Mouse (Mus musculus): ENCODE measurements around the gene Tor4a. TPM values are rescaled to one million over a fixed set of nuclear protein-coding genes. Genes with fewer than 3 reads are reported as not detected.

The Tor4a gene
- polyA plus RNA-seq, 1 experiment from 2014 or later: 2.2 TPM

DNA sequence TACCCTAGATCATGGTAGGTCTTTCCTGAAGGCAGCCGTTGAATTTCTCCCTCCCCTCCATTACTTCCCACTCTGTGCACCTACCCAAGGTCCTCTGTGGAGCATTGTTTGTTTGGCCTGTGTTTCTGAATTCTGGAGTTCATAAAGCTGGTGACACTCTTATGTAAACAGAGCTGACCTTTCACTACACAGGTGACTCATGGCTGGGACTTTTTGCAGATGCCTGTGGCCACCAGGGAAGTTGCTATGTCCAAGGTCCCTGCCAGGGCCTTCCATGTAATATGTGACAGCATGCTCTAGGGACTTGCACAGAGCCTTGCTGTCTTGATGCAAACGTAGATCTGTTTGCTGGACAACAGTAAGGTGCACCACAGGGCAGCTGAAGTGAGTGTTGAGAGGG is 47.0 kb downstream of the Tor4a start:
- Histone ChIP-seq H3K4me1 (no peaks in the 10 kb centered on the region), H3K36me3 (replicated peaks) (no peaks in the 10 kb centered on the region), H3K27me3 (replicated peaks; ENCODE audit: low read depth, poor library complexity, severe bottlenecking) (no peaks in the 10 kb centered on the region), H3K27ac (replicated peaks) (no peak overlapping the region), H3K9me3 (no peaks in the 10 kb centered on the region), H3K4me3 (no peak overlapping the region)
- 69% methylated on average over 2 of the region's 2 CpGs for WGBS
- DNase-seq (ENCODE audit: low spot score): no peak

DNA sequence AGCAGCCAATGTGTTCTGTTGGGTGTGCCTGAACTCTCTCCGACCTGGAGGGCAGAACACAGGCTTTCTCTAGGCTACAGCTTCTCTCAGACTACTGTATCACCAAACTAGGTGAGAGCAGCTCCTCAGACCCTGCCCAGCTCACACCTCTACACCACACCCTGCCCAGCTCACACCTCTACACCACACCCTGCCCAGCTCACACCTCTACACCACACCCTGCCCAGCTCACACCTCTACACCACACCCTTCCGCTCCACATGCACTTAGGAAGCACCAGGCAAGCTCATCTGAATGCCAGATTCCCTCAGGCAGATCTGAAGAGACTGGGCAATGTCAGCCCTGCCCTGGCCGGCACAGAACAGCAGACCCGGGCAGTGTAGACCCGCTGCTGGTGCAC is 48.8 kb downstream of the Tor4a start:
- no peaks in the 10 kb centered on the region for H3K27me3 ChIP-seq (replicated peaks; ENCODE audit: low read depth, poor library complexity, severe bottlenecking)
- no peaks in the 10 kb centered on the region for H3K9me3 ChIP-seq
- no peaks in the 10 kb centered on the region for H3K36me3 ChIP-seq (replicated peaks)
- H3K4me3 ChIP-seq: no peak overlapping the region
- H3K4me1 ChIP-seq: no peaks in the 10 kb centered on the region
- no peak overlapping the region for H3K27ac ChIP-seq (replicated peaks)
- no peak for DNase-seq (ENCODE audit: low spot score)
- 85% methylated on average over 5 of the region's 5 CpGs for WGBS

- DNase-seq (ENCODE audit: low spot score): no peak
- Histone ChIP-seq H3K36me3 (replicated peaks) (no peaks in the 10 kb centered on the region), H3K9me3 (no peaks in the 10 kb centered on the region), H3K27me3 (replicated peaks; ENCODE audit: low read depth, poor library complexity, severe bottlenecking) (no peaks in the 10 kb centered on the region), H3K27ac (replicated peaks) (no peak overlapping the region), H3K4me3 (no peak overlapping the region), H3K4me1 (no peaks in the 10 kb centered on the region)
- 78% methylated on average over 5 of the region's 5 CpGs for WGBS
These were observed 49.3 kb downstream of the Tor4a start for GRCm38 (mm10) chr2:25147398-25147797.

DNA sequence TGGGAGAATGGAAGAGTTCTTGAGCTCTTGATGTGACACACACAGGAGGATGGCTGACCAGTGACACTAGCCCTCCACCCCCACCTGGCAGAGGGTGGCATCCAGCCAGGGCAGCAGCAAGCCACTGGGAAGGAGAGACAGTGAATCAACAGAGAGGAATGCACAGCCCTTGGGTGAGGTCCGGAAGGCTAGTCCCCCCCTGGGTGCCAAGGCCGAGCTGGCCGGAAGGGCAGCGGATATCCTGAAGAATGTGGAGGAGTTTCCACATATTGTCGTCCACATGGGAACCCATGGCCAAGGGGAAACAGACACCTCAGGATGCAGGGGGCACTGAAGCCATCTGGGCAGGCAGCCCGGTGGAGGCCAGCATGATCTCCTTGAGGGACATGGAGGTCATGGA is 51.3 kb downstream of the Tor4a start:
- H3K27ac ChIP-seq (replicated peaks): no peak overlapping the region
- WGBS: 82% methylated on average over 6 of the region's 6 CpGs

More for the DNA sequence above, 51.3 kb downstream of the Tor4a start:
- Histone ChIP-seq H3K9me3 (no peaks in the 10 kb centered on the region), H3K27me3 (replicated peaks; ENCODE audit: low read depth, poor library complexity, severe bottlenecking) (no peaks in the 10 kb centered on the region), H3K36me3 (replicated peaks) (no peaks in the 10 kb centered on the region), H3K4me3 (no peak overlapping the region), H3K4me1 (no peaks in the 10 kb centered on the region)
- no peak for DNase-seq (ENCODE audit: low spot score)

Other genes with a start within 250 kb of the Tor4a start
- 25.3 and 25.6 TPM in 2 replicates for gene Zmynd19, start 247.1 kb downstream of the Tor4a start, polyA plus RNA-seq (2016; fragmentation: Nextera tagmentation; extraction: Ambion mirVana)
- gene Dph7, start 234.5 kb downstream of the Tor4a start, polyA plus RNA-seq (2016; fragmentation: Nextera tagmentation; extraction: Ambion mirVana): 34.9 and 35.0 TPM in 2 replicates
- 124 and 127 TPM in 2 replicates for gene Mrpl41, start 221.8 kb downstream of the Tor4a start, polyA plus RNA-seq (2016; fragmentation: Nextera tagmentation; extraction: Ambion mirVana)
- 5.6 and 6.1 TPM in 2 replicates for gene Pnpla7, start 220.9 kb downstream of the Tor4a start, polyA plus RNA-seq (2016; fragmentation: Nextera tagmentation; extraction: Ambion mirVana)
- 67.3 and 68.6 TPM in 2 replicates for gene Nsmf, start 142.5 kb downstream of the Tor4a start, polyA plus RNA-seq (2016; fragmentation: Nextera tagmentation; extraction: Ambion mirVana)
- not detected in 2 replicates for gene Entpd8, start 116.6 kb downstream of the Tor4a start, polyA plus RNA-seq (2016; fragmentation: Nextera tagmentation; extraction: Ambion mirVana)
- gene Noxa1, start 101.7 kb downstream of the Tor4a start, polyA plus RNA-seq (2016; fragmentation: Nextera tagmentation; extraction: Ambion mirVana): 0.21 and 0.24 TPM in 2 replicates
- gene Nrarp, start 16.1 kb downstream of the Tor4a start, polyA plus RNA-seq (2016; fragmentation: Nextera tagmentation; extraction: Ambion mirVana): 19.8 and 26.6 TPM in 2 replicates
- 124 and 125 TPM in 2 replicates for gene Nelfb, start 14.6 kb upstream of the Tor4a start, polyA plus RNA-seq (2016; fragmentation: Nextera tagmentation; extraction: Ambion mirVana)
- not detected in 2 replicates for gene Stpg3, start 17.8 kb upstream of the Tor4a start, polyA plus RNA-seq (2016; fragmentation: Nextera tagmentation; extraction: Ambion mirVana)
- 0.74 and 1.4 TPM in 2 replicates for gene Fam166a, start 21.9 kb upstream of the Tor4a start, polyA plus RNA-seq (2016; fragmentation: Nextera tagmentation; extraction: Ambion mirVana)
- 562 and 601 TPM in 2 replicates for gene Tubb4b, start 27.8 kb upstream of the Tor4a start, polyA plus RNA-seq (2016; fragmentation: Nextera tagmentation; extraction: Ambion mirVana)
- not detected in 2 replicates for gene Slc34a3, start 37.5 kb upstream of the Tor4a start, polyA plus RNA-seq (2016; fragmentation: Nextera tagmentation; extraction: Ambion mirVana)
- gene Rnf224, start 39.9 kb upstream of the Tor4a start, polyA plus RNA-seq (2016; fragmentation: Nextera tagmentation; extraction: Ambion mirVana): not detected in 2 replicates
- gene Rnf208, start 45.4 kb upstream of the Tor4a start, polyA plus RNA-seq (2016; fragmentation: Nextera tagmentation; extraction: Ambion mirVana): 15.1 and 16.4 TPM in 2 replicates
- gene Cysrt1, start 45.6 kb upstream of the Tor4a start, polyA plus RNA-seq (2016; fragmentation: Nextera tagmentation; extraction: Ambion mirVana): 0.59 TPM in 1 of 2 replicates, not detected in the other
- 6.3 and 7.9 TPM in 2 replicates for gene AL732309.1, start 50.0 kb upstream of the Tor4a start, polyA plus RNA-seq (2016; fragmentation: Nextera tagmentation; extraction: Ambion mirVana)
- 15.2 and 18.3 TPM in 2 replicates for gene Tmem203, start 58.6 kb upstream of the Tor4a start, polyA plus RNA-seq (2016; fragmentation: Nextera tagmentation; extraction: Ambion mirVana)
- gene Tprn, start 65.7 kb upstream of the Tor4a start, polyA plus RNA-seq (2016; fragmentation: Nextera tagmentation; extraction: Ambion mirVana): 8.0 and 9.0 TPM in 2 replicates
- gene Ssna1, start 75.6 kb upstream of the Tor4a start, polyA plus RNA-seq (2016; fragmentation: Nextera tagmentation; extraction: Ambion mirVana): 228 and 238 TPM in 2 replicates
- gene Anapc2, start 75.6 kb upstream of the Tor4a start, polyA plus RNA-seq (2016; fragmentation: Nextera tagmentation; extraction: Ambion mirVana): 147 and 151 TPM in 2 replicates
- not detected in 2 replicates for gene Tmem210, start 91.3 kb upstream of the Tor4a start, polyA plus RNA-seq (2016; fragmentation: Nextera tagmentation; extraction: Ambion mirVana)
- gene Lrrc26, start 93.0 kb upstream of the Tor4a start, polyA plus RNA-seq (2016; fragmentation: Nextera tagmentation; extraction: Ambion mirVana): not detected in 2 replicates
- 0.89 and 1.4 TPM in 2 replicates for gene Grin1, start 122.3 kb upstream of the Tor4a start, polyA plus RNA-seq (2016; fragmentation: Nextera tagmentation; extraction: Ambion mirVana)
- 50.4 and 51.9 TPM in 2 replicates for gene Man1b1, start 135.5 kb upstream of the Tor4a start, polyA plus RNA-seq (2016; fragmentation: Nextera tagmentation; extraction: Ambion mirVana)
- 17.0 and 18.0 TPM in 2 replicates for gene Dpp7, start 159.5 kb upstream of the Tor4a start, polyA plus RNA-seq (2016; fragmentation: Nextera tagmentation; extraction: Ambion mirVana)
- 8.5 and 11.4 TPM in 2 replicates for gene Uap1l1, start 168.8 kb upstream of the Tor4a start, polyA plus RNA-seq (2016; fragmentation: Nextera tagmentation; extraction: Ambion mirVana)
- gene Sapcd2, start 175.4 kb upstream of the Tor4a start, polyA plus RNA-seq (2016; fragmentation: Nextera tagmentation; extraction: Ambion mirVana): 73.6 and 74.6 TPM in 2 replicates
- gene Entpd2, start 199.0 kb upstream of the Tor4a start, polyA plus RNA-seq (2016; fragmentation: Nextera tagmentation; extraction: Ambion mirVana): 0.14 TPM in 1 of 2 replicates, not detected in the other
- gene Npdc1, start 202.5 kb upstream of the Tor4a start, polyA plus RNA-seq (2016; fragmentation: Nextera tagmentation; extraction: Ambion mirVana): 38.3 and 40.3 TPM in 2 replicates
- gene Fut7, start 226.4 kb upstream of the Tor4a start, polyA plus RNA-seq (2016; fragmentation: Nextera tagmentation; extraction: Ambion mirVana): not detected in 2 replicates
- gene Abca2, start 231.8 kb upstream of the Tor4a start, polyA plus RNA-seq (2016; fragmentation: Nextera tagmentation; extraction: Ambion mirVana): 4.3 and 5.6 TPM in 2 replicates

Data from embryonic facial prominence, embryonic 10.5 days (tissue).